Mouse (Mus musculus) midbrain, embryonic 10.5 days (tissue): Measurements from ENCODE around the gene Tuba3a. TPM values are rescaled to one million over a fixed set of nuclear protein-coding genes. Genes with fewer than 3 reads are reported as not detected.

Source experiments
- DNase-seq: peaks from one replicate; pipeline ENCODE4 v3.0.0-alpha.2; 2017; ENCODE audit warnings: low spot score
- H3K27ac ChIP-seq: fragments of 300-500 bp; sonication (generic); replicated peaks from 2 replicates; pipeline ENCODE4 v1.5.1; 2016; ENCODE audit warnings: mild to moderate bottlenecking
- H3K27me3 ChIP-seq: fragments of 300-500 bp; sonication (generic); 2 replicates; pipeline ENCODE4 v1.6.1; 2016; ENCODE audit warnings: low read depth, mild to moderate bottlenecking; ENCODE audit not compliant: poor library complexity, severe bottlenecking
- H3K36me3 ChIP-seq: fragments of 300-500 bp; sonication (generic); 2 replicates; pipeline ENCODE4 v1.6.1; 2016; ENCODE audit warnings: mild to moderate bottlenecking, moderate library complexity
- H3K4me1 ChIP-seq: fragments of 300-500 bp; sonication (generic); 2 replicates; pipeline ENCODE4 v1.6.1; 2016
- H3K4me3 ChIP-seq: fragments of 300-500 bp; sonication (generic); 2 replicates; pipeline ENCODE4 v1.5.1; 2016; ENCODE audit warnings: mild to moderate bottlenecking, moderate library complexity
- H3K9me3 ChIP-seq: fragments of 300-500 bp; sonication (generic); replicated peaks from 2 replicates; pipeline ENCODE4 v1.6.1; 2016; ENCODE audit warnings: mild to moderate bottlenecking
- WGBS: fragments of 180-500 bp; shearing (Covaris S2); methylation state at CpG from one replicate; pipeline ENCODE4 v1.1.7; 2016; 5-methylcytosine and 5-hydroxymethylcytosine counted together
- polyA plus RNA-seq: library from polyadenylated mRNA; unstranded; fragments of >200 nt; fragmentation: Nextera tagmentation; extraction: Ambion mirVana; gene quantifications from 2 replicates; pipeline ENCODE4 v1.2.1, GENCODE M21; 2016

The Tuba3a gene
- polyA plus RNA-seq, 1 experiment from 2014 or later: not detected

DNA sequence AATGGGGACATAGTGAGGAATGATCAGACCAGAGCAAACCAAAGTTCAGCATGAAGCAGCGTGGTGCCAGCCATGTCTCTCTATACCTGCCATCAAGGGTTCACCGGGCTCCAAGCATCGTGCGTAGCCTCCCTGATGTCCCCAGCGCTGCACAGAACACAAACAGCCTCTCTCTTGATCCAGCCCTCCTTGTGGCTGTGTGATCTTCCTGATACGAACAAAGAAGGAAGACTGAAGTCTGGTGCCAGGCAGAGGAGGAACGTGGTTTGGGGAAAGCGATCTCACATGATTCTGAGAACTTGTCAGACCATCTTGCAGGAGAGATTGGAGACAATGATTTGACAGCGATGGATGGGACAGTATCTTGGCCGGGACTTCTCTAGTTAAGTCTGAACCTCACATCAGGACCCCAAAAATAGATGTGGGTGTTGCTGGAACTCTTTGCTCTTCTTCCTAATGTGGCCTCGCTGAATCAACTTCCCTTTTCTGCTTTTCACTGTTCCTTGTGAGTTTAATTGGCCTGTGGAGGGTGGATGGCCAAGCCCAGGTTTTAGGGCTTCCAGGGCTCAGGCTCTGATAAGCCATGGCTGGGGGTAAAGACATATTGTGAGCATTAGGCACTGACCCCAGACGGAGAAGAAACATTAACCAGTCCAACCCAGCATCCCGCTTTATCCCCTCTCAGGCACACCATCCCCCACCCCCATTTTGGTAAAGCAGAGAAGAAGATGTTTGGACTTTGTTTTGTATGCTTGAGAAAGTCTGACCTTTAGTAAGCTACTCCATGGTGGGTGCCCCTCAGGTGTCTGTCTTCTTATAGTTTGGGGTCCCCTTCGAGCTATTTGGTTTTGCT, 31.8 kb downstream of the Tuba3a start:
- H3K27me3 ChIP-seq: no peaks in the 10 kb centered on the region
- WGBS: 82% methylated on average over 14 of the region's 14 CpGs
- DNase-seq: no peak
- H3K27ac ChIP-seq: no peak overlapping the region
- H3K9me3 ChIP-seq: no peaks in the 10 kb centered on the region; the same call in 1 of the 2 replicates
- H3K36me3 ChIP-seq: no peaks in the 10 kb centered on the region
- no peak overlapping the region for H3K4me3 ChIP-seq
- H3K4me1 ChIP-seq: peaks cover 8% of the 10 kb centered on the region; the same call in 1 of the 2 replicates

DNA sequence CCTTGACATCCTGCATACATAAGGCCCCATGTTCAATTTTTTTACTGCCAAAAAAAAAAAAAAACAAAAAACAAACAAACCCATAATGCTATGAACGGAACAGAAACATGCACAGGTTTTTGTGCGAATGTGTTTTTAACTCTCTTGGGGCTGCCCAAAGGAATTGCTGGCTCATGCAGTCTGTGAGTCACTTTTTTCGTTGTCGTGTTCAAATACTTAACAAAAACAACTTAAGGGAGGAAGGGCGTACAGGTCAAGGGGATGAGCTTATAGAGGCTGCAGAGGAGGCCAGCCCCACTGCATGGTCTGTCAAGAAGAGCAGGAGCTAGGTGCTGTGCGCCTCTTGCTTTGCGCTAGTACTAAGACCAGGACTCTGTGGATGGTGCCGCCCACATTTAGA, 33.1 kb downstream of the Tuba3a start:
- no peaks in the 10 kb centered on the region for H3K36me3 ChIP-seq
- no peak overlapping the region for H3K4me3 ChIP-seq
- H3K27ac ChIP-seq: no peak overlapping the region
- no peak for DNase-seq
- no peaks in the 10 kb centered on the region; the same call in 1 of the 2 replicates for H3K9me3 ChIP-seq
- 93% methylated on average over 8 of the region's 8 CpGs for WGBS
- H3K27me3 ChIP-seq: no peaks in the 10 kb centered on the region
- H3K4me1 ChIP-seq: peaks cover 8% of the 10 kb centered on the region; the same call in 1 of the 2 replicates

DNA sequence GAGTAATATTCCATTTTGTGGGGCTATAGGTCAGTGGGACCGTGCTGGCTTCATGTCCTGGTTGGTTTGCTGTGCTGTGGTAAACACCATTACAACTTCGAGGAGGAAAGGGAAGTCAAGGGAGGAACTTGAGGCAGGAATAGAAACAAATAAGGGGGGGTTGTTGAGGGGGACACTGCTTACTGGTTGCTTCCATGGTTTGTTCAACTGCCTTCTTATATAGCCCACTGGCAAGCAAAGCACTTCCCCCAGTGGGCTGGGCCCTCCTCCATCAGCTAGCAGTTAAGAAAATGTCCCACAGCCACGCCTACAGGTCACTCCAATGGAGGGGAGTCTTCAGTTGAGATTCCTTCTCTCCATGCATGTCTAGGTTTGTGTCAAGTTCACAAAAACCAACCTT, 33.6 kb downstream of the Tuba3a start:
- Histone ChIP-seq H3K27ac (no peak overlapping the region), H3K27me3 (no peaks in the 10 kb centered on the region), H3K4me3 (no peak overlapping the region), H3K36me3 (no peaks in the 10 kb centered on the region), H3K9me3 (no peaks in the 10 kb centered on the region; the same call in 1 of the 2 replicates), H3K4me1 (peaks cover 8% of the 10 kb centered on the region; the same call in 1 of the 2 replicates)
- no peak for DNase-seq
- 79% methylated on average over 3 of the region's 3 CpGs for WGBS

DNA sequence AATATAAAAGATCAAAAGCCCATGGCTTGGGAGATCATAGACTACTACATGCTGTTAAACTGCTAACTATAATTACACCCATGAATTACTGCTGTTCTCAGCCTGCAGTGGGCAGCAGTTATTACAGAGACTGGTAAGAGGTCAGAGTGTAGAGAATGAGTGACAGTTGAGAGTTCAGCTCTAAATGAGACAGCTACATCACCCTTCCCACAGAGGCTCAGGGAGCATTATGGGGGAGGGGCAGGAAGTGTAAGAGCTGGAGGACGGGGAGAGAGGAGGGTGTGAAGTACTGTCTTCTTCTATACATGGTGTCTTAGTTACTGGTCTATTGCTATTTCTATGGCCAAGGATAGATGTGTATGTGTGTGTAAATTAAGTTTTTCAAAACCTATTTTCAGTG, 41.3 kb downstream of the Tuba3a start:
- H3K4me1 ChIP-seq: 0 out of 2 replicates have a peak, but pooled peaks cover 3% of the 10 kb centered on the region
- H3K36me3 ChIP-seq: no peaks in the 10 kb centered on the region
- no peaks in the 10 kb centered on the region for H3K27me3 ChIP-seq
- no peak overlapping the region for H3K4me3 ChIP-seq
- no peaks in the 10 kb centered on the region for H3K9me3 ChIP-seq
- H3K27ac ChIP-seq: no peak overlapping the region
- 58% methylated on average over 1 of the region's 1 CpGs for WGBS
- DNase-seq: no peak

DNA sequence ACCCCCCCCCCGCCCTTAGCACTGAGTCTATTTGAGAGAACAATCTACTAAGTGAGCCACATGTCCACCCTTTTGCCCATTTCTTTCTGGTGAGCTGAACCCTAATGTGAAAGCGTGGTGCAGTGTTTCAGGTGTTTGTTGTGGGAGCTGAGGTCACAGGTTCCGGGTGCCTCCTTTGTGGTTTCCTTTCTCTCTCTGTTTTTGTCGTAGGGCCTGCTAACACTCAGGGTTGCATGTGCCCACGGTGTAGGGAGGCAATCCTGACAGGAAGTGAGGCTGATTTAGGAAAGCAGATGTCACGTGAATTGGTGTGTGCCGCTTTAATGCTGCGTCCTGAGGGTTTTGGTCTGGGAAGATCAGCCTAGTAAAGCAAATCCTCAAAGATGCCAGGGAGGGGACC, 44.3 kb downstream of the Tuba3a start:
- H3K27me3 ChIP-seq: no peaks in the 10 kb centered on the region
- H3K27ac ChIP-seq: no peak overlapping the region
- H3K9me3 ChIP-seq: no peaks in the 10 kb centered on the region
- WGBS: 94% methylated on average over 8 of the region's 8 CpGs
- no peak overlapping the region for H3K4me3 ChIP-seq
- no peak for DNase-seq
- H3K36me3 ChIP-seq: no peaks in the 10 kb centered on the region
- peaks cover 7% of the 10 kb centered on the region for H3K4me1 ChIP-seq

DNA sequence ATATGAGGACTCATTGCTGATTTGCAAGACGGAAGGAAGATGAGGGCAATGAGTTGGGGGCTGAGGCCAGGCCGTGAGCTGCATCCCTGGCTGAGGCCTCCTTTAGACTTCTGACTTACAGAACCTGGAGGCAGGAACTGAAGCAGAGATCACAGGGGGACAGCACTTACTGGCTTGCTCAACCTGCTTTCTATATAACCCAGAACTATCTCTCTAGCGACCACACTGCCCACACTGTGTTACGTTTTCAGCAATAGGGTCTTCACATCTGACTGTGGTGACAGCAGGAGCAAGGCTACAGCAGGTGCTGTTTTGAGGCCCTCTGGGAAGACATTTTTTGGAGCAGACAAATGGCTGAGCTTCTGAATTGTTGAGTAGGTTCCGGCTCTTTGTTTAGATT, 45.2 kb downstream of the Tuba3a start:
- peaks cover 12% of the 10 kb centered on the region for H3K4me1 ChIP-seq
- H3K9me3 ChIP-seq: no peaks in the 10 kb centered on the region
- no peaks in the 10 kb centered on the region for H3K36me3 ChIP-seq
- H3K27ac ChIP-seq: no peak overlapping the region
- H3K27me3 ChIP-seq: no peaks in the 10 kb centered on the region
- no peak overlapping the region for H3K4me3 ChIP-seq
- 89% methylated on average over 5 of the region's 5 CpGs for WGBS
- no peak for DNase-seq

DNA sequence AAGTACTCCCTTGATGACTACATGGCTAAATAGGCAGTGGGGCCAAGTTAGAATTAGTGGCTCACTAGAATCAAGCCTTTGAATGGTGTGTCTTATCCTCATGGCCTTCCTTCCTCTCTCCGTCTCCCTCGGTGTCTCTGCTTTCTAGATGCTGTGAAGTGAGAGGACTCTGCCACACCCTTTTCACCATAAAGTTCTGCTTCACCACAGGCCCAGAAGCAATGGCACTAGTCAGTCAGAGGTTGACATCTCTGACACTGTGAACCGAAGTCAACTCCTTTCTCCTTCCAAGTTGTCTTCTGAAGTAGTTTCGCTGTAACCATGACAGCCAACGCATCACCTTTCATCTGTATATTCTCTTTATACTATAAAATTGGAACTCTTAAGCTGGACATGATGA, 46.3 kb downstream of the Tuba3a start:
- Histone ChIP-seq H3K9me3 (no peaks in the 10 kb centered on the region), H3K27me3 (no peaks in the 10 kb centered on the region), H3K36me3 (no peaks in the 10 kb centered on the region), H3K4me1 (peaks cover 9% of the 10 kb centered on the region), H3K4me3 (no peak overlapping the region), H3K27ac (no peak overlapping the region)
- no peak for DNase-seq
- WGBS: 90% methylated on average over 5 of the region's 5 CpGs

DNA sequence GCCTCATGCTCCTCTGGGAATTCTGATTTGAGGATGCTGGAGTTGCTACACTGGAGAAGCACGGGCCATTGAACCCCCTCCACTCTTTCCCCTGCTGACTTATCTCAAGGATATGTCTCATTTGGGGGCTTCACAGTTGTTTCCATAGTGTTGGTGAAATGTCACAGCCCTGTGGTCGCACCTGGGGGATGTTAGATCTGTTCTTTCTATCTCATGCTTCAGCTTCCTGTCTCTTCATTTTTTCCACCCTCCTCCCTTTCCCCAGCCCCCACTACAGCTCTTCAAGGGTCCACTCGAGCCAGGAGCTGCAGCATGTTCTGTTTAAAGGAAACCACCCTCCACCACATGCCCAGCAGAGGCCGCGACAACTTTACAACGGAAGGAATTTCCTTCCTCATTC, 47.4 kb downstream of the Tuba3a start:
- DNase-seq: no peak
- 88% methylated on average over 6 of the region's 6 CpGs for WGBS

DNA sequence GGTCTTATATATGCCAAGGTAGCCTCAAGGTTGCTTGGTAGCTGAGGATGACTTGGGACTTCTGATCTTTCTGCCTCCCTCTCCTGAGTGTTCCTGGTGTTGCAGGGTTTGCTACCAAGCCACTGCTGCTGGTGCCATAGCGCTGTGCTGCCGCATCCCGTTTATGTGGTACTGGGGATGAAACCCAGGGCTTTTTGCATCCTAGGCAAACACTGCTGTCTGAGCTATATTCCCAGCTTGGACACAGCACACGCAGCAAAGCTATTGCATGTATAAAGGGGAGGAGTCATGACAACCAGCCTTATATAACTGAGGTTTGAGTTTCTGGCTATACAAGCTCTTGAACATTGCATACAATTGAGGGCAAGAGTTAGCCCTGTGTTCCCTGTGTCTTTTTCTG, 48.4 kb downstream of the Tuba3a start:
- WGBS: 88% methylated on average over 4 of the region's 4 CpGs

More for the DNA sequence above, 47.4 kb downstream of the Tuba3a start:
- Histone ChIP-seq H3K27ac (no peak overlapping the region), H3K36me3 (no peaks in the 10 kb centered on the region), H3K4me1 (peaks cover 20% of the 10 kb centered on the region), H3K9me3 (no peaks in the 10 kb centered on the region), H3K27me3 (no peaks in the 10 kb centered on the region), H3K4me3 (no peak overlapping the region)

DNA sequence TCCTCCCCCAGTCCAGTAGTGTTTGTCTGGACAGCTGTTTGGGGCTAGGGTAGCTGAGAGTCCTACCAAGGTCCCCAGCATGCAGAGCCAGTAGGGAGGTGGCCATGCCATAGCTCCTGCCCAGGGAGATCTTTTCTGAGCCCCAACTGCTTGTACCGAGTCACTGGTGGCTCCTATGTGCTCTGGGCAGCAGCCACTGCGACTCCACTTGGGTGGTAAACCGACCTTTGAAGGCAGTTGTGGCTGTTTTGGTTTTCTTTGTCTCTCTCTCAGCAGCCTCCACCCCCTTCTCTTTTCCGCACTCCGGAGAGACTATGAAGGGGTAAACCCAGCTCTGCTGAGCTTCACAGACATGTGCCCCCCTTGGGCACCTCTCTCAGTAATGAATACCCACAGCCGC, 49.1 kb downstream of the Tuba3a start, which contains the start of gene Cd27:
Gene Cd27 (minus strand): TSS at position 229 of the 400 bp plus-strand sequence.
- H3K27ac ChIP-seq: peak within 1 kb of the TSS; percentile 34; the same call in 1 of the 2 replicates

More for the DNA sequence above, 48.4 kb downstream of the Tuba3a start:
- Histone ChIP-seq H3K4me1 (peaks cover 26% of the 10 kb centered on the region), H3K9me3 (no peaks in the 10 kb centered on the region), H3K4me3 (no peak overlapping the region), H3K27me3 (no peaks in the 10 kb centered on the region), H3K36me3 (no peaks in the 10 kb centered on the region), H3K27ac (no peak overlapping the region)
- no peak for DNase-seq

DNA sequence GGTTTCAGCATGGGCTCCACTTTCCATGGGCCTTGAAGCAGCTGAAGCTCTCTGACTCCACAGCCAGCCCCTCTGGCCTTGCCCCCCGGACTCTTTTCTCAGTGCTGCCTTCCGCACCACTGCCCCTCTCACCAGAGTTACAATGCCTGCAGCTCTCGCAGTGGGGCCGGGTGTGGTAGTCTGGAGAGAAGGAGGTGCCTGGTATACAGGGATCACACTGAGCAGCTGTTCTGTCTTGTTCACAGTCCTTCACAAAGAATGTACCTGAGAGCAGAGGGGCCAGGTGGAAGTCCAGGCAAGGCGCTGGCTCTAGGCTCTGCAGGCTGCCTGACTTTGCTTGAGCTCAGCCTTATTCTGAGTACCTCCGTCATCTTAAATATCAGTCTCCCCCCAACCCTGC, 49.5 kb downstream of the Tuba3a start:
- H3K27me3 ChIP-seq: no peaks in the 10 kb centered on the region
- H3K4me1 ChIP-seq: peaks cover 37% of the 10 kb centered on the region
- H3K27ac ChIP-seq: peak overlapping the region; percentile 34; the same call in 1 of the 2 replicates
- no peak overlapping the region for H3K4me3 ChIP-seq
- H3K9me3 ChIP-seq: no peaks in the 10 kb centered on the region
- DNase-seq: no peak
- WGBS: 64% methylated on average over 6 of the region's 6 CpGs
- H3K36me3 ChIP-seq: no peaks in the 10 kb centered on the region

More for the DNA sequence above, 49.1 kb downstream of the Tuba3a start, which contains the start of gene Cd27:
- DNase-seq: no peak
- H3K36me3 ChIP-seq: no peaks in the 10 kb centered on the region
- H3K4me3 ChIP-seq: no peak within 1 kb of the TSS
- peaks cover 33% of the 10 kb centered on the region for H3K4me1 ChIP-seq
- whole genome bisulfite sequencing: 49% methylated on average over 6 of the region's 6 CpGs
- H3K9me3 ChIP-seq: no peaks in the 10 kb centered on the region
- no peaks in the 10 kb centered on the region for H3K27me3 ChIP-seq

DNA sequence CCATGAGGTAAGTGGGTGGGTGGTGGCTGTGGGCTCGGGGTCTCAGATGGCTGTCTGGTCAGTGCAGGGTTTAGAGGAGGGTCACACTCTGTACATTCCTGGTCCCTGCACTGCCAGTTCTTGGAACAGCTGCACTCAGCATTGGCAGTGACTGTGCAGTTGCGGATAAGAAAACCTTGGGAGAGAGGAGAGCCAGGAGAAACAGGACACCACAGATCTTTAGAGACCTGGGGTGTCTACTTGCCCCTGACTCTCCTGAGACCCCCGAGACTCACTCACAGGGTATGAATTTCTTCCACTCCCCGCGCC, 51.4 kb downstream of the Tuba3a start:
- no peaks in the 10 kb centered on the region for H3K36me3 ChIP-seq
- no peak for DNase-seq
- no peak overlapping the region for H3K4me3 ChIP-seq
- no peaks in the 10 kb centered on the region for H3K9me3 ChIP-seq
- H3K4me1 ChIP-seq: peaks cover 46% of the 10 kb centered on the region
- 79% methylated on average over 5 of the region's 5 CpGs for WGBS
- no peaks in the 10 kb centered on the region for H3K27me3 ChIP-seq
- no peak overlapping the region for H3K27ac ChIP-seq

DNA sequence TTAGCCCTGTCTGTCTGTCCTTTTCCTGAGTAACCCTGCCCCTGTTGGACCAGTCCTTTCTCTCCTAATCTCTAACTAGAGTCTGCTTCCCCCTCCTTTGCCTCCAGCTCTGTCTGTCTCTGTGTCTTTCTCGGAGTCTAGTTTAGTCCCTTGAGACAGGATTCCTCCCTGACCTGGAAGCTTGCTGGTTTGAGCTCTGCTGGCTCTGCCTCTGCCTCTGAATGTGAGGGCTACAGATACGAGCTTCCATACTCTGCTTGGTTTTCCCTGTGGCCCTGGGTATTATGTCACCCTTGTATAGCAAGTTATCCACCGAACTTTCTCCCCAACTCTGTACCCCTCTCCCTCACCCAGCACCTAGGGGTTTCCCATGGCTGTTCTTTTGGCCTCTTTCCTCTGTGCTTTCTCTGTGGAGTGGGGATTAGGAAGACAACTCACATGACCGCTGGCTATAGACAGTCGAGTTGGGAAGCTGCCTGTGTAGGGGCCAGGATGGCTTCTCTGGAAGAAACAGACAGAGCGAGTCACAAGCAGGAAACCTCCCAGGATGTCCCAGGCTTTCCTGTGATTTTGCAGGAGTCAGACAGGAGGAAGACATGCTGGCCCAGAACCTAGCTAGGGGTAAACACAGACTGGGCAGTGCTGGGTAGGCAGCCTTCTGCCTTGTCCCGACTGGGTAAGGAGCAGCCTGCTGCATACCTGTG, 51.9 kb downstream of the Tuba3a start:
- no peak for DNase-seq
- 65% methylated on average over 7 of the region's 7 CpGs for WGBS
- no peaks in the 10 kb centered on the region for H3K36me3 ChIP-seq
- H3K9me3 ChIP-seq: no peaks in the 10 kb centered on the region
- H3K27me3 ChIP-seq: no peaks in the 10 kb centered on the region
- H3K4me3 ChIP-seq: no peak overlapping the region
- no peak overlapping the region; the same call in 1 of the 2 replicates for H3K27ac ChIP-seq
- H3K4me1 ChIP-seq: peaks cover 46% of the 10 kb centered on the region
